ENCODE assay signal across 11 mouse cellular contexts in the genomic region with DNA sequence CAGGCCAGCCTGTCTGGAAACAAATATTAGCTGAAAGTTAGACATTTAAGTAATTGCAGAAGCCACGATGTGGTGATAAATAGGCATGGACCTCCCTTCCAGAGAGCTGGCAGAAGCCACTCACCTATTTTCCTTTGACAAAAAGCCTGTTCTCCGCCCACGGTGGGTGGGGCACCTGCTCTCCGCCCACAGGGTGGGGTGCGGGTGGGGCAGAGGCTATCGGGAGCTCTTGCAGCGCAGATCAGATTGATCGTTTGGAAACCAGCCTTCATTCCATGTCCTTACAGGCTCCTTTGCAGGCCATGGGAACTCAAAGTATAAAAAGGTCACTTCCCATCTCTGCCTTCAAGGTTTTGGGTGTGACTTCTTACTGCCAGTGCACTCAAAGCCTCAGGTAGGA. TPM values are rescaled to one million over a fixed set of nuclear protein-coding genes. Genes with fewer than 3 reads are reported as not detected.
DNase-seq lines count a peak whose midpoint lies in the region; ATAC-seq and TF ChIP-seq lines count a peak whose summit lies in the region.
"Had no signal": no experiment of that assay in that cellular context is flagged by ENCODE, and none has a peak within 500 bp of the region (broad histone marks: within the 10 kb centered on the region; RNA-seq: fewer than 3 reads in every experiment).

No protein-coding gene starts in this region.

- H3K4me1 ChIP-seq in heart, embryonic 10.5 days, result peaks cover 3% of the 10 kb centered on the region; the same call in 1 of the 2 replicates
- H3K4me1 ChIP-seq in heart, adult 2 months (ENCODE audit: control insufficient read depth, insufficient read depth, low read length), result no peaks in the 10 kb centered on the region
- H3K4me1 ChIP-seq in liver, embryonic 13.5 days (replicated peaks), result peaks cover 13% of the 10 kb centered on the region
- H3K4me1 ChIP-seq: embryonic facial prominence, embryonic 12.5 days; hindbrain, embryonic 15.5 days; midbrain, embryonic 12.5 days had no signal

- peak overlapping the region; percentile 24; the same call in 1 of the 2 replicates for H3K4me3 ChIP-seq in heart, embryonic 10.5 days
- no peak overlapping the region for H3K4me3 ChIP-seq in heart, adult 2 months
- peak overlapping the region; percentile 14; the same call in 1 of the 2 replicates for H3K4me3 ChIP-seq in liver, embryonic 13.5 days (replicated peaks)
- H3K4me3 ChIP-seq: embryonic facial prominence, embryonic 12.5 days; hindbrain, embryonic 15.5 days; midbrain, embryonic 12.5 days had no signal

- TF ChIP-seq CTCF in heart, adult 2 months (IDR thresholded peaks at IDR 0.05), result no peak

- no peak for TF ChIP-seq EP300 in heart, adult 2 months (IDR thresholded peaks at IDR 0.05; ENCODE audit: insufficient read depth, low read depth, low read length)

- intact Hi-C loops in heart, adult 2 months (cut with DNase I), result loop anchor here (10.0 kb wide), 1 partner anchor 59 kb away; no protein-coding TSS in a partner anchor

- H3K79me2 ChIP-seq in heart, adult 2 months (replicated peaks; ENCODE audit: control insufficient read depth, insufficient read depth, low read length), result no peaks in the 10 kb centered on the region

- no peak overlapping the region for H3K27ac ChIP-seq in heart, embryonic 10.5 days
- no peak overlapping the region for H3K27ac ChIP-seq in heart, adult 2 months
- no peak overlapping the region for H3K27ac ChIP-seq in liver, embryonic 13.5 days
- H3K27ac ChIP-seq: embryonic facial prominence, embryonic 12.5 days; hindbrain, embryonic 15.5 days; midbrain, embryonic 12.5 days had no signal

- peak overlapping the region; percentile 29 for H3K4me2 ChIP-seq in liver, embryonic 13.5 days
- H3K4me2 ChIP-seq: embryonic facial prominence, embryonic 12.5 days; hindbrain, embryonic 15.5 days; midbrain, embryonic 12.5 days had no signal

- ATAC-seq in liver, embryonic 13.5 days (ENCODE audit: low read depth), result peak; percentile 74
- ATAC-seq in erythroblast, adult 5-6 weeks (replicated peaks; ENCODE audit: low FRiP score, poor library complexity, severe bottlenecking), result no peak

- no peak overlapping the region for H3K9ac ChIP-seq in heart, adult 2 months (ENCODE audit: low read depth, low read length)
- no peak overlapping the region for H3K9ac ChIP-seq in liver, embryonic 13.5 days
- H3K9ac ChIP-seq: embryonic facial prominence, embryonic 12.5 days; hindbrain, embryonic 15.5 days; midbrain, embryonic 12.5 days had no signal

- no peaks in the 10 kb centered on the region for H3K9me3 ChIP-seq in heart, embryonic 10.5 days
- no peaks in the 10 kb centered on the region for H3K9me3 ChIP-seq in liver, embryonic 13.5 days (replicated peaks)
- H3K9me3 ChIP-seq: embryonic facial prominence, embryonic 12.5 days; hindbrain, embryonic 15.5 days; midbrain, embryonic 12.5 days had no signal

- H3K36me3 ChIP-seq in heart, embryonic 10.5 days, result 0 out of 2 replicates have a peak, but pooled peaks cover 5% of the 10 kb centered on the region
- no peaks in the 10 kb centered on the region for H3K36me3 ChIP-seq in heart, adult 2 months (ENCODE audit: control insufficient read depth, insufficient read depth, low read length)
- no peaks in the 10 kb centered on the region for H3K36me3 ChIP-seq in liver, embryonic 13.5 days
- H3K36me3 ChIP-seq: embryonic facial prominence, embryonic 12.5 days; hindbrain, embryonic 15.5 days had no signal

- no peaks in the 10 kb centered on the region for H3K27me3 ChIP-seq in heart, embryonic 10.5 days (ENCODE audit: insufficient read depth, poor library complexity, severe bottlenecking)
- no peaks in the 10 kb centered on the region for H3K27me3 ChIP-seq in heart, adult 2 months (ENCODE audit: control insufficient read depth, insufficient read depth, low read length)
- peaks cover 3% of the 10 kb centered on the region; the same call in 1 of the 2 replicates for H3K27me3 ChIP-seq in liver, embryonic 13.5 days
- H3K27me3 ChIP-seq: embryonic facial prominence, embryonic 12.5 days; hindbrain, embryonic 15.5 days; midbrain, embryonic 12.5 days had no signal

- no peak for DNase-seq in heart, embryonic 10.5 days (ENCODE audit: low spot score)
- DNase-seq in heart, adult 2 months, result no peak
- DNase-seq in urinary bladder, postnatal 36 days (ENCODE audit: low spot score in 2 of 2), result peak; percentile 23 to 31
- no peak for DNase-seq in urinary bladder, postnatal 4 days (ENCODE audit: low spot score in 2 of 2)
- peak; percentile 51 for DNase-seq in liver, embryonic 13.5 days
- no peak for DNase-seq in embryo, embryonic 9.5 days (ENCODE audit: extremely low spot score)
- no peak for DNase-seq in gastrocnemius, postnatal 10 days

- WGBS in heart, embryonic 10.5 days, result 19% methylated on average over 8 of the region's 8 CpGs
- 26% methylated on average over 8 of the region's 8 CpGs for WGBS in heart, adult 2 months
- WGBS in liver, embryonic 13.5 days (ENCODE audit: insufficient replicate concordance), result 13% methylated on average over 8 of the region's 8 CpGs

- no peak for TF ChIP-seq POLR2A in heart, adult 2 months (IDR thresholded peaks at IDR 0.05; ENCODE audit: insufficient read depth, low read depth, low read length)

RNA-seq across cellular contexts. Expression of a gene that starts 9.5 kb away (rescaled TPM):
- 138 and 187 TPM in 2 replicates for polyA plus RNA-seq in heart, embryonic 10.5 days (2016; fragmentation: Nextera tagmentation; extraction: Ambion mirVana)
- 100 to 1,000 TPM; 221 to 266 TPM for total RNA-seq in heart, adult 2 months (2021)
- 415 and 493 TPM in 2 replicates for polyA plus RNA-seq in heart, adult 2 months (2012; rRNA removed)
- 97.6 and 100 TPM in 2 replicates for polyA plus RNA-seq in liver, embryonic 13.5 days (2015; fragmentation: Nextera tagmentation; extraction: Ambion mirVana)
- 2.7 and 12.7 TPM in 2 replicates for total RNA-seq in erythroblast, adult 5-6 weeks (2015; ENCODE audit: low replicate concordance)
- 4.2 and 10.4 TPM in 2 replicates for total RNA-seq in erythroblast, adult 5-6 weeks (2017; ENCODE audit: low replicate concordance)
- total RNA-seq in gastrocnemius, postnatal 10 days (2021), result 100 to 1,000 TPM; 104 to 112 TPM

RNA-seq across cellular contexts. Expression of a gene that starts 27.3 kb away (rescaled TPM):
- 32.8 and 33.5 TPM in 2 replicates for polyA plus RNA-seq in heart, embryonic 10.5 days (2016; fragmentation: Nextera tagmentation; extraction: Ambion mirVana)
- total RNA-seq in heart, adult 2 months (2021), result 10 to 100 TPM; 91.7 to 99.9 TPM
- 28.1 and 45.7 TPM in 2 replicates for polyA plus RNA-seq in heart, adult 2 months (2012; rRNA removed)
- 17.8 and 18.5 TPM in 2 replicates for polyA plus RNA-seq in liver, embryonic 13.5 days (2015; fragmentation: Nextera tagmentation; extraction: Ambion mirVana)
- 117 and 127 TPM in 2 replicates for total RNA-seq in erythroblast, adult 5-6 weeks (2015; ENCODE audit: low replicate concordance)
- total RNA-seq in erythroblast, adult 5-6 weeks (2017; ENCODE audit: low replicate concordance), result 166 and 210 TPM in 2 replicates
- 100 to 1,000 TPM; 113 to 137 TPM for total RNA-seq in gastrocnemius, postnatal 10 days (2021)

Comparison
In these comparisons a context has a peak if more than half of its experiments do, and no peak if none do; other contexts are left out.
1. DNase-seq: peak in urinary bladder, postnatal 36 days (2 of 2) and liver, embryonic 13.5 days (single experiment); none in heart, embryonic 10.5 days (single experiment), heart, adult 2 months (0 of 2), urinary bladder, postnatal 4 days (0 of 2), embryo, embryonic 9.5 days (single experiment) and gastrocnemius, postnatal 10 days (single experiment).
2. RNA of a gene that starts 9.5 kb away (total RNA-seq): 221 to 266 TPM in heart, adult 2 months and 104 to 112 TPM in gastrocnemius, postnatal 10 days; 2.7 to 12.7 TPM in erythroblast, adult 5-6 weeks; every median in the first group is over 4 times any median in the second.